Mouse (Mus musculus) stomach, postnatal 0 days (tissue): ENCODE results near the gene Cyp2ab1. TPM values are rescaled to one million over a fixed set of nuclear protein-coding genes. Genes with fewer than 3 reads are reported as not detected.

Experiments used
- ATAC-seq: fragments of 200-750 bp; cut with Nextera tagmentation; 2 replicates; pipeline ENCODE4 v1.8.0; 2017; ENCODE audit not compliant: low FRiP score, low TSS enrichment
- DNase-seq: peaks from one replicate; pipeline ENCODE4 v3.0.0-alpha.2; 2016; ENCODE audit warnings: low spot score
- H3K27ac ChIP-seq: fragments of 300-500 bp; sonication (generic); replicated peaks from 2 replicates; pipeline ENCODE4 v1.5.1; 2014; ENCODE audit warnings: mild to moderate bottlenecking, control low read depth
- H3K27me3 ChIP-seq: fragments of 300-500 bp; sonication (generic); 2 replicates; pipeline ENCODE4 v1.6.1; 2014; ENCODE audit warnings: low read length; ENCODE audit not compliant: control insufficient read depth, insufficient read depth
- H3K36me3 ChIP-seq: fragments of 300-500 bp; sonication (generic); 2 replicates; pipeline ENCODE4 v1.6.1; 2014; ENCODE audit warnings: low read length, mixed read lengths; ENCODE audit not compliant: control insufficient read depth, insufficient read depth
- H3K4me1 ChIP-seq: fragments of 300-500 bp; sonication (generic); replicated peaks from 2 replicates; pipeline ENCODE4 v1.6.1; 2014; ENCODE audit warnings: antibody characterized with exemption; ENCODE audit not compliant: control insufficient read depth, insufficient read depth
- H3K4me2 ChIP-seq: fragments of 300-500 bp; sonication (generic); replicated peaks from 2 replicates; pipeline ENCODE4 v1.6.1; 2014; ENCODE audit warnings: low read depth, mild to moderate bottlenecking, control low read depth, moderate library complexity
- H3K4me3 ChIP-seq: fragments of 300-500 bp; sonication (generic); 2 replicates; pipeline ENCODE4 v1.5.1; 2014; ENCODE audit warnings: low read depth, low read length, control low read depth
- H3K9ac ChIP-seq: fragments of 300-500 bp; sonication (generic); 2 replicates; pipeline ENCODE4 v1.6.1; 2014; ENCODE audit warnings: mild to moderate bottlenecking, low read length, control low read depth, mixed read lengths
- H3K9me3 ChIP-seq: fragments of 300-500 bp; sonication (generic); 2 replicates; pipeline ENCODE4 v1.6.1; 2016; ENCODE audit warnings: low read length; ENCODE audit not compliant: control insufficient read depth
- CTCF ChIP-seq: IDR thresholded peaks from 2 replicates; pipeline ENCODE4 v1.5.1; 2016; ENCODE audit warnings: antibody characterized with exemption, low read depth, mild to moderate bottlenecking, moderate library complexity
- EP300 ChIP-seq: optimal IDR thresholded peaks from 2 replicates; pipeline ENCODE3; 2016; ENCODE audit warnings: antibody characterized with exemption
- WGBS: fragments of 180-500 bp; shearing (Covaris S2); extraction: QIAGEN DNeasy Blood & Tissue Kit; methylation state at CpG from one replicate; pipeline ENCODE4 v1.1.7; 2014; 5-methylcytosine and 5-hydroxymethylcytosine counted together
- polyA plus RNA-seq: library from polyadenylated mRNA; unstranded; fragments of >200 nt; fragmentation: Nextera tagmentation; extraction: Ambion mirVana; gene quantifications from 2 replicates; pipeline ENCODE4 v1.2.1, GENCODE M21; 2015

Cyp2ab1 gene
- polyA plus RNA-seq, 1 experiment from 2014 or later: not detected

- Histone ChIP-seq H3K4me3 (no peak overlapping the region), H3K9me3 (no peaks in the 10 kb centered on the region), H3K27ac (no peak overlapping the region), H3K27me3 (no peaks in the 10 kb centered on the region), H3K9ac (no peak overlapping the region), H3K4me1 (no peaks in the 10 kb centered on the region), H3K36me3 (0 out of 2 replicates have a peak, but pooled peaks cover 2% of the 10 kb centered on the region), H3K4me2 (no peak overlapping the region)
- TF ChIP-seq CTCF (no peak), EP300 (no peak)
- ATAC-seq: no peak
- DNase-seq: no peak
- 89% methylated on average over 5 of the region's 5 CpGs for WGBS
Observed at GRCm38 (mm10) chr16:20328306-20328705, 3.1 kb upstream of the Cyp2ab1 start.

- Histone ChIP-seq H3K27me3 (no peaks in the 10 kb centered on the region), H3K36me3 (no peaks in the 10 kb centered on the region), H3K4me1 (no peaks in the 10 kb centered on the region), H3K4me3 (no peak overlapping the region), H3K9ac (no peak overlapping the region), H3K9me3 (no peaks in the 10 kb centered on the region), H3K4me2 (no peak overlapping the region), H3K27ac (no peak overlapping the region)
- TF ChIP-seq EP300 (no peak), CTCF (no peak)
- ATAC-seq (no peak), DNase-seq (no peak)
- 70% methylated on average over 5 of the region's 5 CpGs for WGBS
Observed at GRCm38 (mm10) chr16:20323907-20324306, 1.3 kb downstream of the Cyp2ab1 start.

GRCm38 (mm10) chr16:20322274-20322673, 2.9 kb downstream of the Cyp2ab1 start:
- no peak overlapping the region for H3K27ac ChIP-seq
- no peaks in the 10 kb centered on the region for H3K36me3 ChIP-seq
- H3K4me2 ChIP-seq: no peak overlapping the region
- TF ChIP-seq CTCF (peak; percentile 43; the same call in 1 of the 2 replicates), EP300 (no peak)
- H3K4me3 ChIP-seq: no peak overlapping the region
- 70% methylated on average over 4 of the region's 4 CpGs for WGBS
- peak; percentile 35; the same call in 1 of the 2 replicates for ATAC-seq
- DNase-seq: no peak
- H3K27me3 ChIP-seq: no peaks in the 10 kb centered on the region
- no peaks in the 10 kb centered on the region for H3K9me3 ChIP-seq
- H3K4me1 ChIP-seq: no peaks in the 10 kb centered on the region
- H3K9ac ChIP-seq: no peak overlapping the region

GRCm38 (mm10) chr16:20316770-20317169, 8.4 kb downstream of the Cyp2ab1 start:
- no peak for ATAC-seq
- 66% methylated on average over 6 of the region's 6 CpGs for WGBS
- Histone ChIP-seq H3K4me3 (no peak overlapping the region), H3K4me1 (no peaks in the 10 kb centered on the region), H3K9ac (no peak overlapping the region), H3K36me3 (no peaks in the 10 kb centered on the region), H3K4me2 (no peak overlapping the region), H3K27ac (no peak overlapping the region), H3K9me3 (no peaks in the 10 kb centered on the region), H3K27me3 (no peaks in the 10 kb centered on the region)
- DNase-seq: no peak
- TF ChIP-seq CTCF (no peak), EP300 (no peak)

- Histone ChIP-seq H3K4me2 (no peak overlapping the region), H3K9ac (no peak overlapping the region), H3K9me3 (no peaks in the 10 kb centered on the region), H3K36me3 (no peaks in the 10 kb centered on the region), H3K4me3 (no peak overlapping the region), H3K27ac (no peak overlapping the region), H3K4me1 (no peaks in the 10 kb centered on the region), H3K27me3 (no peaks in the 10 kb centered on the region)
- no peak for TF ChIP-seq CTCF
- TF ChIP-seq EP300: no peak
- whole genome bisulfite sequencing: 86% methylated on average over 4 of the region's 4 CpGs
- ATAC-seq (no peak), DNase-seq (no peak)
Observed at GRCm38 (mm10) chr16:20315266-20315665, 9.9 kb downstream of the Cyp2ab1 start.

- peak; percentile 53; the same call in 1 of the 2 replicates for ATAC-seq
- Histone ChIP-seq H3K4me2 (no peak overlapping the region), H3K36me3 (no peaks in the 10 kb centered on the region), H3K4me1 (no peaks in the 10 kb centered on the region), H3K9me3 (no peaks in the 10 kb centered on the region), H3K4me3 (no peak overlapping the region), H3K27ac (no peak overlapping the region), H3K27me3 (no peaks in the 10 kb centered on the region), H3K9ac (no peak overlapping the region)
- WGBS: 64% methylated on average over 14 of the region's 14 CpGs
- DNase-seq: no peak
- no peak for TF ChIP-seq CTCF
- TF ChIP-seq EP300: no peak
Observed at GRCm38 (mm10) chr16:20312272-20312671, 12.9 kb downstream of the Cyp2ab1 start.
